Mouse (Mus musculus) monocyte, adult 59 days (primary cell): Measurements from ENCODE around the gene Ergic2. TPM values are rescaled to one million over a fixed set of nuclear protein-coding genes. Genes with fewer than 3 reads are reported as not detected.

Experiments used
- total RNA-seq, 2 experiments: library from RNA; stranded (reverse); gene quantifications; one replicate each; pipeline ENCODE4 v1.2.4; 2023

Ergic2 gene
- 10 to 100 TPM; 67.5 to 90.8 TPM for total RNA-seq

DNA sequence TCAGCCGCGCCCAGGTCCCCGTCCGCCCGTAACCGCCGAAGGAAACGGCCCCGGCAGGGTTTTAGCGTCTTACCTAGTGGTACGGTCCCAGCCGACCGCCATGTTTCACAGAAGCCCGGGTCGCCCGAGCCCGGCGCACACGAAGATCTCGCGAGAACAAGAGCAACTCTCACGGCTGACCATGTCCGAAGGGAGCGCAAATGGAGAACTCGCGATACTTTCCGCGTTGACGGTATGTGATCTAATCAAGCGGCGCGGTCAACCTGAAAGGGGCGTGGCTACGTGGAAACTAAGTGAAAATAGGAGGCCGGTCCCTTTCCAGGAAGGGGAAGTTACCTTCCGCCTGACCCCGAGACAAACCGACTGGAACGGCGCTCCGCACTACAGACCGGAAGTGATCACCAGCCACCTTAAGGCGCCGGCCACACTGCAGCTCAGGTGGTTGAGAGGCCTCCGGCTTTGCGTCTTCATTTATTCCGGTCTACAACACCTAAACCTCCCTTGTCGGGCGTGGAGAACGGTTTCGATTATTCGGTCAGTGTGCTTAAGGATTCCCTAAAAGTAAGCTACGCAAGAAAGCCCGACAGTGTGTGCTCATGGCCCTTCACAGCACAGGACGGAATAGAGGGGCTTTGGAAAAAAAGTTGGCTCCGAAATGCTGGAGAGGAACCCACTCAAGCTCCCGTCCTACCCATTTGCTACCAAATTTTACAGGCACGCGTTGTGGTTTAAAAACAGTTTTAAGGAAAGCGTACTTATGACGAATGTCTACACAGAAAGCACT lies at the start of gene Ergic2:
TSS of gene Ergic2 (minus strand) at position 478 of the 784 bp plus-strand sequence.

Other genes with a start within 250 kb of the Ergic2 start
- not detected for gene Far2, start 165.1 kb downstream of the Ergic2 start, total RNA-seq
- 1 to 10 TPM; 1.3 to 1.5 TPM for gene Tmtc1, start 232.0 kb upstream of the Ergic2 start, total RNA-seq